Mouse (Mus musculus) CH12.LX (cell line): ENCODE measurements around the gene Tbc1d10a. TPM values are rescaled to one million over a fixed set of nuclear protein-coding genes. Genes with fewer than 3 reads are reported as not detected.
A peak's percentile ranks its signal among the peaks of the same experiment; 100 is the strongest.

Experiments used
- DNase-seq: peaks from one replicate; pipeline ENCODE4 v3.0.0-alpha.2; 2013; ENCODE audit errors: extremely low read depth
- H3K27ac ChIP-seq: 2 replicates; pipeline ENCODE4 v1.5.1; 2012; ENCODE audit warnings: low read depth, mild to moderate bottlenecking, control low read depth, moderate library complexity; ENCODE audit not compliant: insufficient read depth
- H3K27me3 ChIP-seq: replicated peaks from 2 replicates; pipeline ENCODE3; 2012; ENCODE audit warnings: inconsistent platforms
- H3K36me3 ChIP-seq, 2 experiments: replicated peaks in 1 of 2; 2 replicates each; pipeline versions ENCODE3 to v1.6.1; 2012; ENCODE audit warnings: inconsistent platforms in 1 of 2, low read length in 1 of 2, mild to moderate bottlenecking in 1 of 2, mixed read lengths in 1 of 2, moderate library complexity in 1 of 2; ENCODE audit not compliant: control insufficient read depth in 1 of 2, insufficient read depth in 1 of 2
- H3K4me1 ChIP-seq, 2 experiments: 2 replicates each; pipeline ENCODE4 v1.6.1; 2012; ENCODE audit warnings: inconsistent platforms in 1 of 2, moderate library complexity in 1 of 2; ENCODE audit not compliant: insufficient read depth in 2 of 2, control insufficient read depth in 1 of 2
- H3K4me2 ChIP-seq: 2 replicates; pipeline ENCODE4 v1.6.1; 2012; ENCODE audit warnings: low read depth, mild to moderate bottlenecking, control low read depth; ENCODE audit not compliant: poor library complexity, insufficient read depth, severe bottlenecking
- H3K4me3 ChIP-seq, 3 experiments: fragments of 150-350 bp in 1 of 3; sonication (generic) in 1 of 3; replicated peaks in 1 of 3; 2 replicates each; pipeline versions ENCODE3 to v1.5.1; 2011 to 2012; ENCODE audit warnings: low read depth in 2 of 3, low read length in 2 of 3, mild to moderate bottlenecking in 2 of 3, moderate library complexity in 2 of 3, control low read depth in 1 of 3, improper control_type of control experiment in 1 of 3, inconsistent platforms in 1 of 3, mixed read lengths in 1 of 3; ENCODE audit not compliant: poor library complexity in 1 of 3
- H3K79me2 ChIP-seq: replicated peaks from 2 replicates; pipeline ENCODE4 v1.6.1; 2012; ENCODE audit warnings: mild to moderate bottlenecking, moderate library complexity; ENCODE audit not compliant: control insufficient read depth, poor library complexity, insufficient read depth, severe bottlenecking; ENCODE audit errors: extremely low read depth
- H3K9ac ChIP-seq: 2 replicates; pipeline ENCODE4 v1.6.1; 2012; ENCODE audit warnings: low read depth, mild to moderate bottlenecking, control low read depth, moderate library complexity; ENCODE audit not compliant: insufficient read depth
- H3K9me3 ChIP-seq: replicated peaks from 2 replicates; pipeline ENCODE3; 2012; ENCODE audit warnings: low read length, inconsistent platforms, mixed read lengths
- BHLHE40 ChIP-seq: IDR thresholded peaks from 2 replicates; pipeline ENCODE4 v1.6.1; 2011; ENCODE audit warnings: mild to moderate bottlenecking, low read depth, low read length, improper control_type of control experiment
- CHD1 ChIP-seq: IDR thresholded peaks from 2 replicates; pipeline ENCODE4 v1.6.1; 2012; ENCODE audit warnings: low read depth, low read length, improper control_type of control experiment, inconsistent platforms
- CHD2 ChIP-seq: IDR thresholded peaks from 2 replicates; pipeline ENCODE4 v1.6.1; 2011; ENCODE audit warnings: low read length, improper control_type of control experiment
- CTCF ChIP-seq, 2 experiments: IDR thresholded peaks in 1 of 2; conservative IDR thresholded peaks in 1 of 2; 2 replicates each; pipeline ENCODE4 v1.5.1; 2011 to 2012; ENCODE audit warnings: low read depth in 2 of 2, low read length in 2 of 2, improper control_type of control experiment in 1 of 2, inconsistent platforms in 1 of 2, mild to moderate bottlenecking in 1 of 2, moderate library complexity in 1 of 2
- E2F4 ChIP-seq: IDR thresholded peaks from 2 replicates; pipeline ENCODE4 v1.6.1; 2011; ENCODE audit warnings: low read depth, low read length, improper control_type of control experiment; ENCODE audit not compliant: insufficient replicate concordance
- ELF1 ChIP-seq: IDR thresholded peaks from 2 replicates; pipeline ENCODE4 v1.6.1; 2014; ENCODE audit warnings: low read depth, mild to moderate bottlenecking, inconsistent platforms, low read length, improper control_type of control experiment
- EP300 ChIP-seq: IDR thresholded peaks from 2 replicates; pipeline ENCODE4 v1.6.1; 2011; ENCODE audit warnings: low read length, improper control_type of control experiment
- ETS1 ChIP-seq: conservative IDR thresholded peaks from 2 replicates; pipeline ENCODE4 v1.6.1; 2012; ENCODE audit warnings: low read depth, mild to moderate bottlenecking, inconsistent platforms, low read length, improper control_type of control experiment, moderate library complexity
- GABPA ChIP-seq: IDR thresholded peaks from 2 replicates; pipeline ENCODE4 v1.6.1; 2012; ENCODE audit warnings: low read depth, low read length, improper control_type of control experiment, inconsistent platforms; ENCODE audit not compliant: insufficient replicate concordance
- HCFC1 ChIP-seq: IDR thresholded peaks from 2 replicates; pipeline ENCODE4 v1.6.1; 2012; ENCODE audit warnings: low read depth, mild to moderate bottlenecking, inconsistent platforms, low read length, improper control_type of control experiment
- IRF4 ChIP-seq: IDR thresholded peaks from 2 replicates; pipeline ENCODE4 v1.6.1; 2014; ENCODE audit warnings: low read depth, mild to moderate bottlenecking, inconsistent platforms, low read length, improper control_type of control experiment
- JUN ChIP-seq: IDR thresholded peaks from 2 replicates; pipeline ENCODE4 v1.6.1; 2011; ENCODE audit warnings: low read depth, mild to moderate bottlenecking, low read length, improper control_type of control experiment, moderate library complexity; ENCODE audit not compliant: insufficient read depth
- JUND ChIP-seq: conservative IDR thresholded peaks from 2 replicates; pipeline ENCODE4 v1.6.1; 2011; ENCODE audit warnings: low read depth, low read length, improper control_type of control experiment
- KAT2A ChIP-seq: IDR thresholded peaks from 2 replicates; pipeline ENCODE4 v1.6.1; 2012; ENCODE audit warnings: low read length, improper control_type of control experiment, inconsistent platforms; ENCODE audit not compliant: insufficient replicate concordance
- MAFK ChIP-seq: IDR thresholded peaks from 2 replicates; pipeline ENCODE4 v1.6.1; 2011; ENCODE audit warnings: low read length, improper control_type of control experiment; ENCODE audit not compliant: insufficient replicate concordance
- MAX ChIP-seq: IDR thresholded peaks from 2 replicates; pipeline ENCODE4 v1.6.1; 2011; ENCODE audit warnings: low read length, improper control_type of control experiment
- MAZ ChIP-seq: IDR thresholded peaks from 2 replicates; pipeline ENCODE4 v1.6.1; 2012; ENCODE audit warnings: low read depth, mild to moderate bottlenecking, inconsistent platforms, low read length, improper control_type of control experiment, moderate library complexity
- MEF2A ChIP-seq: IDR thresholded peaks from 2 replicates; pipeline ENCODE4 v1.6.1; 2014; ENCODE audit warnings: low read depth, mild to moderate bottlenecking, inconsistent platforms, low read length, improper control_type of control experiment, borderline replicate concordance
- MXI1 ChIP-seq: IDR thresholded peaks from 2 replicates; pipeline ENCODE4 v1.6.1; 2011; ENCODE audit warnings: mild to moderate bottlenecking, low read depth, low read length, improper control_type of control experiment
- MYC ChIP-seq: IDR thresholded peaks from 2 replicates; pipeline ENCODE4 v1.6.1; 2011; ENCODE audit warnings: low read depth, mild to moderate bottlenecking, improper control_type of control experiment, low read length
- NELFE ChIP-seq: IDR thresholded peaks from 2 replicates; pipeline ENCODE4 v1.6.1; 2011; ENCODE audit warnings: low read depth, low read length, improper control_type of control experiment
- NRF1 ChIP-seq: IDR thresholded peaks from 2 replicates; pipeline ENCODE4 v1.6.1; 2014; ENCODE audit warnings: low read depth, mild to moderate bottlenecking, inconsistent platforms, low read length, improper control_type of control experiment, moderate library complexity
- PAX5 ChIP-seq: IDR thresholded peaks from 2 replicates; pipeline ENCODE4 v1.6.1; 2012; ENCODE audit warnings: low read length, inconsistent platforms, mixed read lengths
- POLR2A ChIP-seq: IDR thresholded peaks from 2 replicates; pipeline ENCODE4 v1.6.1; 2011; ENCODE audit warnings: low read depth, mild to moderate bottlenecking, improper control_type of control experiment, low read length
- POLR2AphosphoS2 ChIP-seq: IDR thresholded peaks from 2 replicates; pipeline ENCODE4 v1.6.1; 2011; ENCODE audit warnings: low read depth, low read length, improper control_type of control experiment
- RAD21 ChIP-seq: IDR thresholded peaks from 2 replicates; pipeline ENCODE4 v1.6.1; 2011; ENCODE audit warnings: low read depth, mild to moderate bottlenecking, low read length, improper control_type of control experiment, moderate library complexity
- RCOR1 ChIP-seq: conservative IDR thresholded peaks from 2 replicates; pipeline ENCODE4 v1.6.1; 2012; ENCODE audit warnings: low read depth, mild to moderate bottlenecking, inconsistent platforms, low read length, improper control_type of control experiment
- SIN3A ChIP-seq: IDR thresholded peaks from 2 replicates; pipeline ENCODE4 v1.6.1; 2012; ENCODE audit warnings: low read length, improper control_type of control experiment, inconsistent platforms
- SMC3 ChIP-seq: IDR thresholded peaks from 2 replicates; pipeline ENCODE4 v1.6.1; 2011; ENCODE audit warnings: low read depth, low read length, improper control_type of control experiment
- TBP ChIP-seq: conservative IDR thresholded peaks from 2 replicates; pipeline ENCODE4 v1.6.1; 2011; ENCODE audit warnings: low read depth, low read length, improper control_type of control experiment
- TCF12 ChIP-seq: IDR thresholded peaks from 2 replicates; pipeline ENCODE4 v1.6.1; 2014; ENCODE audit warnings: low read depth, mild to moderate bottlenecking, inconsistent platforms, low read length, improper control_type of control experiment
- UBTF ChIP-seq: IDR thresholded peaks from 2 replicates; pipeline ENCODE4 v1.6.1; 2012; ENCODE audit warnings: low read depth, mild to moderate bottlenecking, inconsistent platforms, low read length, improper control_type of control experiment, moderate library complexity
- USF1 ChIP-seq: IDR thresholded peaks from 2 replicates; pipeline ENCODE4 v1.6.1; 2014; ENCODE audit warnings: low read depth, mild to moderate bottlenecking, inconsistent platforms, low read length, improper control_type of control experiment
- USF2 ChIP-seq: conservative IDR thresholded peaks from 2 replicates; pipeline ENCODE4 v1.6.1; 2011; ENCODE audit warnings: low read depth, low read length, improper control_type of control experiment
- ZC3H11A ChIP-seq: IDR thresholded peaks from 2 replicates; pipeline ENCODE4 v1.6.1; 2012; ENCODE audit warnings: low read depth, mild to moderate bottlenecking, inconsistent platforms, low read length, improper control_type of control experiment
- ZKSCAN1 ChIP-seq: IDR thresholded peaks from 2 replicates; pipeline ENCODE4 v1.6.1; 2012; ENCODE audit warnings: low read depth, inconsistent platforms, low read length, improper control_type of control experiment, borderline replicate concordance
- ZMIZ1 ChIP-seq: IDR thresholded peaks from 2 replicates; pipeline ENCODE4 v1.6.1; 2012; ENCODE audit warnings: low read depth, mild to moderate bottlenecking, inconsistent platforms, low read length, improper control_type of control experiment
- ZNF384 ChIP-seq: IDR thresholded peaks from 2 replicates; pipeline ENCODE4 v1.6.1; 2012; ENCODE audit warnings: low read depth, low read length, improper control_type of control experiment, inconsistent platforms
- dilution Hi-C: fragments of 300-500 bp; cut with MboI; formaldehyde crosslinking; loops from 2 replicates; pipeline ENCODE4 v1.14.3; 2020; ENCODE audit warnings: low sequenced_read_pairs; ENCODE audit not compliant: extremely low pct_unique_long_range_greater_than_20kb, extremely low pct_ligation_motif_present
- in situ Hi-C: fragments of 300-500 bp; cut with MboI; formaldehyde crosslinking; loops from 3 replicates; pipeline ENCODE4 v1.14.3; 2019; ENCODE audit warnings: low sequenced_read_pairs, low pct_ligation_motif_present, low pct_unique_long_range_greater_than_20kb, mixed read lengths
- polyA plus RNA-seq: library from polyadenylated mRNA; unstranded; fragments of >175 nt; gene quantifications from 2 replicates; pipeline ENCODE4 v1.2.1, GENCODE M21; 2012; ENCODE audit warnings: low read depth; ENCODE audit not compliant: insufficient read length
- total RNA-seq, 2 experiments: library from RNA; depleted of rRNA; stranded (reverse); fragments of 300-350 nt in 1 of 2; fragments of >200 nt in 1 of 2; gene quantifications; 2 replicates each; pipeline ENCODE4 v1.2.3; 2012 to 2014

Tbc1d10a gene
- total and polyA plus RNA-seq, 3 experiments, result 30.3 to 33.9 (median 33.5) TPM

DNA sequence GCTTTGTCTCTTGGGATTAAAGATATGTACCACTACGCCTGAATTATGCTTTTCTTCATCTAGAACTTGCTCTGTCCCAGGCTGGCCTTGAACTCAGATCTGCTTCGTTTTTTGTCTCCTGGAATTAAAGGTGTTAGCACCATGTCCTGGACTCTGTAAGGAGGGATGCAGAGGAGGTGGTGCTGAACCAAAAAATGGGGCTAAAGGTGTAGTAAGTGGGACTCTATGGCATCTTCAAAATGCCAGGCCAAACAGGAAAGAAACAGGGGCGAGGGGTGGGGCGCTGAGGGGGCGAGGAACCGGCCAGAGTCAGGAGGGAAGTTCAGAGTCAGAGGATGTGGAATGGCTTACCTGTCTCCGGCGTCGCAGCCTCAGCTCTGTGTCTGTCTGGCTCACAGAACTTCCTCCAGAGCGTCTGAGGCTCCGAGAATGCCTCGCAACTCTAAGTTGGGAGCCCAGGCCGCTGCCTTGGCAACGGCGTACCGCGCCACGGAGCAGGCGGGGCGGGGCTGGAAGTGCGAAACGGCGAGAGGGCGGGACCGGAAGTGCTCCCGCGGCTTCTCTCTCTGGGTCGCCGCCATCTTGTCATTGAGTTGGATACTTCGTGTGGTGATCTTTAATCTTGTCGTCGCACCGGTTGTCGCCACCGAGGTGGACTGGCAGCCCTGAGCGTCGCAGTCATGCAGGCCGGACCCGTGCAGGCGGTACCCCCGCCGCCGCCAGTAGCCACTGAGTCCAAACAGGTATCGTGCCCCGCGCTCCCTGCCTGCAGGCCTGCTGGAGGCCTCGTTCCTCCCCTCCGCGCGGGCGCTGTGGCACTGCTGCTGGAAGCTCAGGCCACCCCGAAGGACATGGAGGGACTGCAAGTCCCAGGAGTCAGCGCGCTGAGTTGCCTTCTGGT lies 26.5 kb upstream of the Tbc1d10a start, which contains the start of the genes Ccdc157 and Sf3a1:
TSS of gene Ccdc157 (minus strand) at position 486 of the 901 bp plus-strand sequence.
TSS of gene Sf3a1 (plus strand) at position 543 of the 901 bp plus-strand sequence.
- in situ Hi-C loops, result no loop called here
- dilution Hi-C loops, result no loop called here
- Histone ChIP-seq H3K9ac (peak within 1 kb of the TSS; percentile 83), H3K4me2 (peak within 1 kb of the TSS; percentile 90), H3K27me3 (no peaks in the 10 kb centered on the region), H3K36me3 (peaks cover 28 to 39% of the 10 kb centered on the region in 2 experiments), H3K4me1 (peaks cover 22 to 50% of the 10 kb centered on the region in 2 experiments), H3K9me3 (no peaks in the 10 kb centered on the region), H3K4me3 (peak within 1 kb of the TSS; percentile 89 to 92 (median 91)), H3K27ac (peak within 1 kb of the TSS; percentile 63), H3K79me2 (peaks cover 46% of the 10 kb centered on the region)
- DNase-seq, result peak; percentile 95
- TF ChIP-seq MXI1 (peak; percentile 98), ZNF384 (0 out of 2 replicates have a peak, but pooled peaks have one; percentile 21), POLR2AphosphoS2 (peak; percentile 86; the same call in 1 of the 2 replicates), SMC3 (peak; percentile 14; the same call in 1 of the 2 replicates), MAFK (no peak), NELFE (peak; percentile 90), E2F4 (no peak), ZMIZ1 (peak; percentile 87), HCFC1 (peak; percentile 81), KAT2A (0 out of 2 replicates have a peak, but pooled peaks have one; percentile 57), ETS1 (no peak), EP300 (no peak), UBTF (peak; percentile 32; the same call in 1 of the 2 replicates), CHD1 (no peak; the same call in 1 of the 2 replicates), RAD21 (no peak), MEF2A (no peak), PAX5 (no peak), BHLHE40 (no peak), RCOR1 (no peak), GABPA (no peak), TCF12 (peak; percentile 80), ELF1 (peak; percentile 88), CTCF (conservative IDR thresholded peaks at IDR 0.05 in 1 of 2, IDR thresholded peaks at IDR 0.05 in 1 of 2; ENCODE audit: low read depth in 2 of 2, low read length in 2 of 2) (no peak), MYC (peak; percentile 49; the same call in 1 of the 2 replicates), MAX (no peak; the same call in none of the 2 replicates), POLR2A (peak; percentile 94), NRF1 (peak; percentile 53), USF1 (no peak), JUN (no peak), TBP (peak; percentile 48; the same call in 1 of the 2 replicates), CHD2 (0 out of 2 replicates have a peak, but pooled peaks have one; percentile 16), JUND (no peak), ZC3H11A (no peak), ZKSCAN1 (no peak), USF2 (no peak), SIN3A (peak; percentile 93), MAZ (peak; percentile 96), IRF4 (no peak; the same call in 1 of the 2 replicates)
